Mouse (Mus musculus): ENCODE data around the gene Tshb.

- TF ChIP-seq CTCF (conservative IDR thresholded peaks at IDR 0.05; ENCODE audit: low read length): no peak
- TF ChIP-seq POU5F1 (IDR thresholded peaks at IDR 0.05; ENCODE audit: borderline replicate concordance, low read length): no peak
Measured at GRCm38 (mm10) chr3:102751136-102751535, 31.4 kb downstream of the Tshb start.
